Mouse (Mus musculus) T-helper 1 cell (primary cell): ENCODE measurements around the gene Pold2.

Experiments used
- in situ Hi-C: fragments of 300-600 bp; cut with MboI, MseI; formaldehyde crosslinking; loops from one replicate; pipeline ENCODE4 v1.15.1; 2025; ENCODE audit warnings: high pct_unique_total_duplicates

Gene Pold2

DNA sequence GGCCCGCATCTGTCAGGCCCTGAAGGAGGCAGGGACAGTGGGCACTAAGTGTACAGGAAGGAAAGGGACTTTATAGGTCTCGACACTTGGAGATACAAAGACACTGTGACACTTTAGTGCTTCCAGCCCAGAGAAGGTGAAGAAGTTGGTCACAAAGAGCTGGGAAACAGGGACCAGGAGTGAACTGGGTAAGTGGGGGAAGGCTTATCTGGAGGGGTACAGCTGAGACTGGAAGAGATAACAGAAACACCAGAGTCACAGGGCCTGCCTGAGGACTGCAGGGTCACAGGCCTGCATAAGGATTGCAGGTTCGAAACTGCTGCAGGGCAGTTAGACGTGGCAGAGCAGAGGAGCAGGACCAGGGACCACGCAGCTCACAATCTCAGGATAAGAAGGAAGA is 50.2 kb downstream of the Pold2 start:
- in situ Hi-C loops, result no loop called here

GRCm38 (mm10) chr11:5825432-5825831 is 52.7 kb downstream of the Pold2 start:
- in situ Hi-C loops, result no loop called here
